Mouse (Mus musculus) T-helper 17 cell (primary cell): ENCODE data around the gene Mcrip2.

ENCODE experiments used
- in situ Hi-C, 2 experiments: fragments of 300-600 bp; cut with MboI, MseI; formaldehyde crosslinking; loops; 1 replicate in 1 of 2; 2 replicates in 1 of 2; pipeline ENCODE4 v1.15.1; 2025; ENCODE audit warnings: high pct_unique_total_duplicates in 2 of 2

Mcrip2 gene

DNA sequence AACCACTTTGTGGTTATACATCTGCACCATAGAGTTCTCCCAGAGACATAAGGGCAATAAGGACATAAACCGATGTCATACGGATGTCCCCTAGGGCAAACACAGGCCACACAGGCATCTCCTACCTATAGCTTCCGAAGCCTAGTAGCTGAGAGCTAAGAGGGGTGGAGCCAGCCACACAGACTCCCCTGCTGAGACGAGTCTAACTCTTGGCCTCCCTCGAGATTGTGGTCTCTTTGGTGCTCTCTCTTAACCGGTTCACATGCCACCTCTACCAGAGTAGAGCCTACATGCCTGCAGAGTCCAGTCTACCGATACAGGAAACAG lies 1.1 kb downstream of the Mcrip2 start:
- in situ Hi-C loops, result no loop called here

DNA sequence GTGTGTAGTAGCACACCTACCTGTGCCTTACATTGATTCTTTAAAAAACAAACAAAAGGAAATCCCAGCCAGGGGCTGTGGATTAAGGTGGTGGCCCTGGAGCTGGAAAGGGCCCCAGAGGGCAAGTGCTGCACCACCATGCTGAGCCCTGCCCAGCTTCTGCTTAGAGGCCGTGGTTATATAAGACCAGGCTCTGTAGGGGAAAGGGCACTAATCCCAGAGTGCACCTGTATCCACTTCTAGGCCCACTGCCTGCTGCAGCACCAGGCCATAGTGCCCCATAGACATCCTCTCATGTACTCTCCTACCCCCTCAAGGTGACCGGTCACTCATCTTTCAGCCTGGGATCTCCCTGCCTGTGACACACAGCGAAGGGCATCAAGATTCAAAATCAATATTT lies 2.4 kb downstream of the Mcrip2 start:
- in situ Hi-C loops, result no loop called here

DNA sequence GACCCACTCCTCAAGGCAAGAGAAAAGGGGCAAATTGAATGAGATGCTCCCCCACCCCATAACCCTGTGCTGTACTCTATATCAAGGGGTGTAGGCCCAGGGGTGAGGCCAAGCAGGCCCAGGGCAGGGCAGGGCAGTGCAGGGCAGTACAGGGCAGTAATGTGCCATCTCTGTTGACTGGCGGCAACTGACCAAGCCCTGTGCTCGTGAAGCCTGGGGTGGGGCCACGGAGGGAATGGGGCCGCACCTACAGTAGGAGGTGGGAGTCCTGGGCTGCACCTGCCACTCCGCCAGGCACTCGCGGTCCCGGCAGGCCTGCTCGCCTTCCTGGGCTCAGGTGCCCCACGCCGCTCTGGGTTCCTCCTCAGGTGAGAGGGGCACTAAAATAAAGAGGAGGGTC lies 3.3 kb downstream of the Mcrip2 start:
- in situ Hi-C loops, result no loop called here

GRCm38 (mm10) chr17:25864311-25864710 lies 4.3 kb downstream of the Mcrip2 start:
- in situ Hi-C loops, result no loop called here

DNA sequence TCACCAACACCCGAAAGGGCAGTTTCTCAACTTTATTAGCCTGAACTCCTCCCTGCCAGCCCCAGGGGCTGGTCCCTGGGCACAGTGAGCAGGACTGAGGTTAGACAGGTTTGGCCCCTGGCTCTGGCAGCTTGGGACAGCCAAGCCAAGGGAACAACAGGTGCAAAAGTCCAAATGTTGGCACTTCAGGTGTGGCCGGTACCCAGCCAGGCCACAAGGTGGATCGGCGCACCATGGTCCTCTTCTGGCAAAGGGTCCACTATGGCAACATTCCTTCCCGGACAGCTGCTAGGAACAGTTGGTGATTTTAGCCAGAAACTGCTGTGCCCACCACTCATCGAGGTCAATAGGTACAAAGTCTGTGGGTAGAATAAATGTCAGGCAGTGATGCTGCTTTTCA lies 4.9 kb downstream of the Mcrip2 start:
- in situ Hi-C loops, result no loop called here

GRCm38 (mm10) chr17:25861704-25862612 lies 6.6 kb downstream of the Mcrip2 start:
- in situ Hi-C loops, result no loop called here

GRCm38 (mm10) chr17:25860832-25861703 lies 7.5 kb downstream of the Mcrip2 start, which contains the start of gene Wdr90:
Wdr90 (minus strand) TSS chr17:25861501.
- in situ Hi-C loops, result no loop called here

DNA sequence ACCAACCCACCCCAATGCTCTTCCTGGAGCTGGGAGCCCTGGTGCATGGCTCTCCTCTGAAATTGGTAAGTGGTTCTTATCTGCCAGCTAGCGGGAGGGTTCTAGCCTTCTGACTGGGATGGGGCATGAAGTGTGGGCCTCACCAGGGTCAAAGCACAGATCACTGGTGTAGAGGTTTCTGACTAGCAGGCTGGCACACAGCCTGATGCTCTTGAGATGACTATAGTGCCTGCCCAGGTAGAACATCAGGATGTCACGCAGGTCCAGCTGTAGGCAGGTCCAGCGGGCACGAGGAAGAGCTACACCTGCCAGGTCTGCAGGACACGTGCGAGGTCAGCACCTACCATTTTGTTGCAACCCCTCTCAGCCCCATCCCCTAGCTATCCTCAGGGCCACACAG lies 8.3 kb downstream of the Mcrip2 start:
- in situ Hi-C loops, result no loop called here

DNA sequence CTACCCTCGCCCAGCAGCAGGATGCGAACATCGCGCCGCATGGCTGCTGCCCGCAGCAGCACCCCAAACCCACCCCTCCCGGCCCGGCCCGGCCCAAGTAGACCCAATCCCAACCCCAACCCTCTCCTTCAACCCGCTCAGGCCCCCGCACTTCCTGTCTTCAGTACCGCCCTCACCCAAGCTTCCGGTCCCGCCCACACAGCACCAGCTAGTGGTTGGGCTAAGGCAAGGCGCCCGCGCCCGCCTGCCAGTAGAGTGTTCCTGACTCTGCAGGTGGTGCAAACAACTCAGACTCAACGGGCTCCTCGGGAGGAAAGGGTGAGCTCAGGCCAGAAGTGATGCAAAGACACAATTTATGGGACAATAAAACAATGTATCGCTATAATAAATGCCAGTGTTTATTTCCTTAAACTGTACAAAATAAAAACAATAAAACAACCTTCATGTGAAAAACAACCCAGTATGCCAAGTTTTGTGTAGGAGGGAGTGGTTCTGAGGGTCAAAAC lies 24.1 kb downstream of the Mcrip2 start, which contains the start of gene Rhot2:
TSS of gene Rhot2 (minus strand) at position 456 of the 506 bp plus-strand sequence.
- in situ Hi-C loops, result no loop called here

DNA sequence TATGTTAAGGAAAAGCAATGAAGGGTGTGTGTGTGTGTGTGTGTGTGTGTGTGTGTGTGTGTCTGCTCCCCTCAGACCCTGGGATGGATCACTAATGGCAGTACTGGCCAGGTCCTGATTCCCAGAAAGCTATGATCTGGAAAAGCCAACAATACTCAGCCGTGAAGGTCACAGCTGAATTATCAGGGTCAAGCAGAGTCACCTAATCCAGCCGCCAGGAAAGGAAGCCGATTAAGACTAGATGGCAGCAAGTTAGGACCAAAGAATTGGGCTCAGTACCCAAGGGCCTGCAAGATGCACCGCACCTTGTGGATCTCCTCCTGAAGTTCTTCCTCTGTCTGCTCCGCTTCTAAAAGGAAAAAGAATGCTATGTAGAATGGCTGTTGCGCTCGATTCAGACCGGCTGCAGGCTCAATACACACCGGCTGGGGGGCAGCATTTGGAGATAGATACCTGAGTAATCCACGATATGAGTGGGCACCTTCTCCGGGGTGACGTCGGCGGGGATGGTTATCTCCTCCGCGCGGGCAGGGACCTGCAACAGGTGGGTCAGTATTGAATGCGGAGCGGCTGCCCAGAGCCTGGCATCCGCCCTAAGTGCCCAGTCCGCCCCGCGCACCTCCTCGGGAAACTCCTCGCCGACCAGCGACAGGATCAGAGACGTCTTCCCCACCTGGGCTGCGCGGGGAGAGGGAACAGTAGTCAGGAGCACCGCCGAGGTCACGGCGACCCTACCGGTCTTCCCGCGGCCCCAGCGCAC lies 24.7 kb downstream of the Mcrip2 start:
- in situ Hi-C loops, result no loop called here

GRCm38 (mm10) chr17:25843122-25843521 lies 25.4 kb downstream of the Mcrip2 start:
- in situ Hi-C loops, result no loop called here

DNA sequence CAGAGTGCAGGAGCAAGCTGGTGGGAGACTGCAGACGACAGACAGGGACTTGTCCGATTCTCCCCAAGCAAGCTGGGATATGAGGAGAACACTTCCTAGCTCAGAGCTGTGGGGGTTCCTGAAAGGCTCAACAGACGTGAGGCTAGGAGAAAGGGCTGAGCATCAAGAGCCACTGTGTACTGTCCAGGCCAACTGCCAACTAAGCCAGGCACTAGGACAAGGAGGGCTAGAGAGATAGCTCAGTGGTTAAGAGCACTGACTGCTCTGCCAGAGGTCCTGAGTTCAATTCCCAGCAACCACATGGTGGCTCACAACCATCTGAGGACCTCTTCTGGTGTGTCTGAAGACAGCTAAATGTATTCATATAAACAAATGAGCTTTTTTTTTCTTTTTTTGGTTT lies 26.1 kb downstream of the Mcrip2 start:
- in situ Hi-C loops, result no loop called here

GRCm38 (mm10) chr17:25841117-25841880 lies 27.3 kb downstream of the Mcrip2 start, which contains the start of gene Gm20683:
Gm20683 (minus strand) TSS chr17:25841763.
- in situ Hi-C loops, result no loop called here

DNA sequence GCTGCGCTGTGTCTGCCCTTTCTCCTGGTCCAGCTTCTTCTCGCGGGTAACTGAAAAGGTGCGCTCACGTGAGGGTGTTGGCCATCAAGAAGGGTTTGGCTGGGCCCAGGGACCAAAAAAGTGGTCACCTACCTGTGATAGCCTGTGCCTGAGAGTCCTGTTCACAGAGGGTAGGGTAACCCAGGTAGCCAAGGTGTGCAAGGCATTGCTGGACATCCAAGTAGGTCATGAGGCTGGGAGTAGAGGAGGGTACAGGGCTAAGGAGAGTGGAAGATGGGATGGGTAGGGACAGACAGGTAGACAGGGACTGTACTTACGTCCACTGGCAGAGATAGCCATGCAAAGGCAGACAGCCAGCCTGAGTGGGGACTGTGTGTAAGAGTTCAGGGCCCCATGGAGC lies 28.0 kb downstream of the Mcrip2 start:
- in situ Hi-C loops, result no loop called here

DNA sequence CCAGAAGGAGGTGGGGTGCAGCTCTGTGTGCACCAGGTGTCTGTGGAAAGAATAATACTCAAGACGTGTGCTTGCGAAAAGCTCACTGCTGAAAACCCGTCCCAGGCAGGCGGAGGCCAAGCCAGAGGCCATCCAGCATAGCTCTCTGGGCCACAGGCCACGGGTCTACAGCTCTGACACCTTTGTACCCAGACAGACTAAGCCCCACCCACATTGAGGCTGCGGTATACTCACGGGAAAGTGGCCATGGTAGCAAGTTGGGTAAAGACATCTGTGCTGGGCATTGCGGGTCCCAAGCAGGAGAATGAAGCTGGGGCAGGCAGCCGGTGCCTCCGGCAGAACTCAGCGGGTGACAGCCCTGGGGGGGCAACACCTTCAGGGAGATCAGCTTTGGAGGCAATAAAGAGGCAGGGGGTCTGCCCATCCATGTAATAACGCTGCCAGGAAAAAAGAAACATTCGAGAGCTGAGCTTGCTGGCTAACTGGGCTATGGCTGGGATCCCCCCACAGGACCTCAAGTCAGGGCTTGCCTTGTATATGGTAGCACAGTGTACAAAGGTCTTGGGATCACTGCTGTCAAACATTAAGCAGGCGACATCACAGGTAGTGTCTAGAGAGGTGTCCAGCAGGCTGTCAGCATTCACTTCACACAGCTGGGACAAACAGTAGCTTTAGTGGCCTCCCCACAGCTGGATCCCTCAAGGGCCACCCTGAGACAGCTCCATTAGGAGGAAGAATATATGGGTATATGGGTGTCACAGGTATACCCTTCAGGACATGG lies 28.9 kb downstream of the Mcrip2 start:
- in situ Hi-C loops, result no loop called here

DNA sequence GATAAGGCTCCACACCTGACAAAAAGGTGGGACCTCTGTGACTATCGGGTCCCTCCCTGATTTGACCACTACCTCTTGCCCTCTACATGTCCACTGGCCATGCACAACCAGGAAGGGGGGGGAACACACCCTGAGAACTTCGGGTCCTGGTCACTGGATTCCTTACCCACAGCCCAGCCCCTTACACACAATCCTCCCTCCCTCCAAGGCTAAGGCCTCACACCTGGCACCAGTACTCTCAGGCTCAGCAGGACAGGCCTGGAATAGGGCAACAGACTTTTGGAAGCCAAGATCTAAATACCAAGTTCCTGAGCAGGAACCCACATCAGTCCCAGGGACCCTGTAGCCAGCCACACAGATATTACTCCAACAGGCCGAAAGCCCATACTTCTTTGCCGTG lies 29.7 kb downstream of the Mcrip2 start:
- in situ Hi-C loops, result no loop called here

- in situ Hi-C loops, result no loop called here
These were observed 31.0 kb downstream of the Mcrip2 start for GRCm38 (mm10) chr17:25837533-25837932.

DNA sequence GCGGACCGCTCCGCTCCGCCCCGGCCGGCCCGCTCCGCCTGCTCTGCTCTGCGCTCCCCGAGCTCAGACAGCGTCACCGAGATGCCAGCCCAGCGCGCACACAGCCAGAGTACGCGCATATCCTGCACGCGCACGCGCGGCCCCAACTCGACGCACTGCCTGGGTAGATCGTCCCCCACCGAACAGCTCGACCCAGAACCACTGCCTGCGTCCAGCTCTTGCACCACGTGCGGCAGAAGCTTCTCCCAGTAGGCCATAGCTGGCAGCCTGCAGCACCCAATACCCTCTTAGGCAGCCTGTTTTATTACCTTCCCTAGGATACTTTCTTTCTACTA lies 31.5 kb downstream of the Mcrip2 start, which contains the start of gene Rhbdl1:
TSS of gene Rhbdl1 (minus strand) at position 220 of the 335 bp plus-strand sequence.
- in situ Hi-C loops, result no loop called here

- in situ Hi-C loops, result no loop called here
These were observed 32.0 kb downstream of the Mcrip2 start for GRCm38 (mm10) chr17:25836397-25837075.
